Mouse (Mus musculus): Measurements from ENCODE around the gene Pde6h.

- TF ChIP-seq USF1 (IDR thresholded peaks at IDR 0.05; ENCODE audit: low read depth) (no peak), POLR2AphosphoS2 (IDR thresholded peaks at IDR 0.05; ENCODE audit: insufficient read length, low read depth) (no peak), CEBPB (IDR thresholded peaks at IDR 0.05; ENCODE audit: insufficient read depth, poor library complexity, severe bottlenecking) (no peak), E2F4 (IDR thresholded peaks at IDR 0.05; ENCODE audit: insufficient read depth) (no peak), MYOD1 (IDR thresholded peaks at IDR 0.05; ENCODE audit: control insufficient read depth in 1 of 3, insufficient read length in 2 of 3, low read depth in 2 of 3) (no peak), POLR2A (IDR thresholded peaks at IDR 0.05; ENCODE audit: insufficient read length, low read depth) (no peak), MAX (IDR thresholded peaks at IDR 0.05; ENCODE audit: low read depth) (no peak), SRF (IDR thresholded peaks at IDR 0.05; ENCODE audit: control insufficient read depth, insufficient read length, low read depth) (no peak), MYOG (IDR thresholded peaks at IDR 0.05; ENCODE audit: control insufficient read depth in 1 of 3, insufficient read depth in 1 of 3, insufficient read length in 2 of 3, low read depth in 2 of 3) (no peak), REST (IDR thresholded peaks at IDR 0.05; ENCODE audit: insufficient read depth, insufficient read length) (no peak), TCF12 (IDR thresholded peaks at IDR 0.05; ENCODE audit: insufficient read depth, poor library complexity, severe bottlenecking) (no peak), TCF3 (IDR thresholded peaks at IDR 0.05; ENCODE audit: insufficient read length, low read depth) (no peak)
These were observed 39.7 kb upstream of the Pde6h start for GRCm38 (mm10) chr6:136883961-136884360.
